Mouse (Mus musculus) neutrophil, adult 59 days (primary cell): ENCODE measurements around the gene Orm1. TPM values are rescaled to one million over a fixed set of nuclear protein-coding genes. Genes with fewer than 3 reads are reported as not detected.

Source experiments
- total RNA-seq, 2 experiments: library from RNA; stranded (reverse); gene quantifications; 1 replicate in 1 of 2; 2 replicates in 1 of 2; pipeline ENCODE4 v1.2.4; 2023

Orm1 gene
- 10 to 100 TPM; 27.7 to 36.6 TPM for total RNA-seq

DNA sequence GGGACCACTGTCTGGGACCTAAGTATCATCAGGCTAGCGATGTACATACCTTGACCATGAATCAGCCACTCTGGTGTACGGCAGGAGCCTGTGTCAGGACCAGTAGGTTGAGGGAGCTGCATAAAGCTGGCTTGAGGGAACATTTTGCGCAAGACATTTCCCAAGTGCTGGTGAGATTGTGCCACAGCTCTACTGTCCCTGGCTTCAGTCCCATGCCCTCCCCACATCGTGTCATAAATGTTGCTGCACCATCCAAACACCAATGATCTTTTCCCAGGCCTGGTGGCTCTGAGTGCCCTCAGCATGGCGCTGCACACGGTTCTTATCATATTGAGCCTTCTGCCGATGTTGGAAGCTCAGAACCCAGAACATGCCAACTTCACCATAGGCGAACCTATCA, at the start of gene Orm1:
Orm1 (plus strand) TSS at position 266 of the 400 bp plus-strand sequence.

DNA sequence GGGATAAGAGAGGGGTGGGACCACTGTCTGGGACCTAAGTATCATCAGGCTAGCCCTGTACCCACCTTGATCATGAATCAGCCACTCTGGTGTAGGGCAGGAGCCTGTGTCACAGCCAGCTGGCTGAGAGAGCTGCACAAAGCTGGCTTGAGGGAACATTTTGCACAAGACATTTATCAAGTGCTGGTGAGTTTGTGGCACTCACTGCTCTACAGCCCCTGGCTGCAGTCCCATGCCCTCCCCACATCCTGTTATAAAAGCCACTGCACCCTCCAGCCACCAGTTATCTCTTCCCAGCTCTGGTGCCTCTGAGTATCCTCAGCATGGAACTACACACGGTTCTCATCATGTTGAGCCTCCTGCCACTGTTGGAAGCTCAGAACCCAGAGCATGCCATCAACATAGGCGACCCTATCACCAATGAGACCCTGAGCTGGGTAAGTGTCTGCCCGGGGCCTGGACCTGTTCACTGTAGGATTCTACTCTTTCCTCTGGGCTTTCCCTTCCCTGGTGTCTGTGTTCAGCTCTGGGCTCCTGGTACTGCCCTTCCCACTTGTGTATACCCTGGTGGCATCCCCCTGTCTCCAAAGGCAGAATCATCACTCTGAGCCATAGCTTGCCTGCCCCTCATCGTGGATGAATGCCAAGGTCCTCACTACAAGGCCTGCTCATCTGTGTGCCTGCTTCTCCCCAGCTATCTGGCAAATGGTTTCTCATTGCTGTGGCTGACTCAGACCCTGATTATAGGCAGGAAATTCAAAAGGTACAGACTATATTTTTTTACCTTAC, 11.7 kb downstream of the Orm1 start, which contains the start of gene Orm3:
Orm3 (plus strand) TSS at position 286 of the 789 bp plus-strand sequence.

DNA sequence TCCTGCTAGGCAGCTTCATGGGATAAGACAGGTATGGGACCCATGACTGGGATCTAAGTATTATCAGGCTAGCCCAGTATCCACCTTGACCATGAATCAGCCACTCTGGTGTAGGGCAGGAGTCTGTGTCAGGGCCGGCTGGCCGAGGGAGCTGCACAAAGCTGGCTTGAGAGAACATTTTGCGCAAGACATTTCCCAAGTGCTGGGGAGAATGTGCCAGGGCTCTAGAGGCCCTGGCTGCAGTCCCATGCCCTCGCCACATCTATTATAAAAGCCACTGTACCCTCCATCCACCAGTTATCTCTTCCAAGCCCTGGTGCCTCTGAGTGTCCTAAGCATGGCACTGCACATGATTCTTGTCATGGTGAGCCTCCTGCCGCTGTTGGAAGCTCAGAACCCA, 17.8 kb downstream of the Orm1 start, which contains the start of gene Orm2:
Orm2 (plus strand) TSS at position 300 of the 400 bp plus-strand sequence.

Other genes with a start within 250 kb of the Orm1 start
- not detected for gene Ambp, start 189.8 kb upstream of the Orm1 start, total RNA-seq
- gene Kif12, start 172.4 kb upstream of the Orm1 start, total RNA-seq, result not detected
- gene Col27a1, start 130.6 kb upstream of the Orm1 start, total RNA-seq, result under 1 TPM; 0.58 to 0.60 TPM
- not detected for gene Orm3, start 11.6 kb downstream of the Orm1 start, total RNA-seq
- 1 to 10 TPM in 1 of 2 experiments, under 1 TPM in 1; 0.57 to 2.4 TPM for gene Orm2, start 17.9 kb downstream of the Orm1 start, total RNA-seq
- 100 to 1,000 TPM; 265 to 278 TPM for gene Akna, start 58.8 kb downstream of the Orm1 start, total RNA-seq
- gene Whrn, start 151.4 kb downstream of the Orm1 start, total RNA-seq, result 1 to 10 TPM in 1 of 2 experiments, under 1 TPM in 1; 0.56 to 1.9 TPM
- gene Atp6v1g1, start 200.2 kb downstream of the Orm1 start, total RNA-seq, result 100 to 1,000 TPM; 135 to 139 TPM
- 10 to 100 TPM; 24.1 to 28.0 TPM for gene Tmem268, start 214.2 kb downstream of the Orm1 start, total RNA-seq